Mouse (Mus musculus) bone marrow macrophage, adult 2 months (primary cell): Measurements from ENCODE around the gene Tmem38b.

Source experiments
- CTCF ChIP-seq: IDR thresholded peaks from 2 replicates; pipeline ENCODE4 v1.5.1; 2012; ENCODE audit warnings: low read depth, mild to moderate bottlenecking, low read length, moderate library complexity
- POLR2A ChIP-seq: IDR thresholded peaks from 2 replicates; pipeline ENCODE4 v1.6.1; 2012; ENCODE audit warnings: mild to moderate bottlenecking, low read depth, low read length, borderline replicate concordance

DNA sequence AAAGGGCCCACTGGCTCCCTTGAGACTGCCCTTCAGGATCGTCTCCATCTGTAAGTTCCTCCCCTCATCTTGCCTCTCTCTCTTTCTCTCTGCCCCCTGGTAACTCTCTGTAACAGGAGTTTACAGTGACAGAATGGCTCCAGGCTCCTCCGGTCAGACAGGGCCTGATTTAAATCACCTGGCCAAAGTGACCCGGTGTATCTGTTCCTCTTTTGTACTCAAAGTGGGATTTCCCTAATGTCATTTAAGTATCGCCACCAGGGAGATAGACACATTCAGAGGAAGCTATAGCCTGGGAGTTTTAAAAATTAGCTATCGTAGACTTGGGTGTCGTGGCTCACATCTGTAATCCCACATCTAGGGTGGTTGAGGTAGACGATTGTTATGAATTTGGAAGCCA is 78.5 kb downstream of the Tmem38b start:
- TF ChIP-seq CTCF (no peak), POLR2A (no peak)
